Comparison of ENCODE assay signal across 17 mouse cellular contexts in genomic region chr15:63171003-63171402, GRCm38 (mm10).
"Had no signal": no experiment of that assay in that cellular context is flagged by ENCODE, and none has a peak within 500 bp of the region (broad histone marks: within the 10 kb centered on the region; RNA-seq: fewer than 3 reads in every experiment).

No protein-coding gene starts in this region.

- ATAC-seq: lung, postnatal 0 days; midbrain, embryonic 13.5 days; midbrain, embryonic 15.5 days had no signal

- DNase-seq: lung, adult 2 months; lung, postnatal 14 days; lung, postnatal 36 days; right cerebral cortex, postnatal 25 days; right cerebral cortex, postnatal 4 days; spleen, adult 18-20 months; thymus, adult 18-20 months; thymus, postnatal 14 days; thymus, postnatal 36 days had no signal

- H3K36me3 ChIP-seq: lung, embryonic 15.5 days; midbrain, embryonic 13.5 days; midbrain, embryonic 15.5 days; neural tube, embryonic 12.5 days had no signal

- H3K4me2 ChIP-seq: lung, embryonic 15.5 days; midbrain, embryonic 11.5 days; midbrain, embryonic 13.5 days; midbrain, embryonic 15.5 days; neural tube, embryonic 12.5 days had no signal

- H3K9ac ChIP-seq: lung, embryonic 15.5 days; midbrain, embryonic 13.5 days; midbrain, embryonic 15.5 days; neural tube, embryonic 12.5 days had no signal

- H3K27me3 ChIP-seq: lung, embryonic 15.5 days; megakaryocyte, embryonic 14.5 days; midbrain, embryonic 13.5 days; midbrain, embryonic 15.5 days; neural tube, embryonic 12.5 days had no signal

- H3K4me3 ChIP-seq: lung, embryonic 15.5 days; megakaryocyte, embryonic 14.5 days; midbrain, embryonic 13.5 days; midbrain, embryonic 15.5 days; neural tube, embryonic 12.5 days had no signal

- H3K27ac ChIP-seq: lung, embryonic 15.5 days; macrophage; midbrain, embryonic 13.5 days; midbrain, embryonic 15.5 days; neural tube, embryonic 12.5 days had no signal

- H3K4me1 ChIP-seq: lung, embryonic 15.5 days; midbrain, embryonic 13.5 days; midbrain, embryonic 15.5 days; neural tube, embryonic 12.5 days had no signal

- H3K9me3 ChIP-seq: lung, embryonic 15.5 days; megakaryocyte, embryonic 14.5 days; midbrain, embryonic 13.5 days; midbrain, embryonic 15.5 days; neural tube, embryonic 12.5 days had no signal
